Mouse (Mus musculus) midbrain, embryonic 14.5 days (tissue): ENCODE measurements at regions not wholly inside any gene's neighbourhood (a gene's known extent, or its start where the extent isn't known, plus 50 kb on each side); places are given as distances from the start of the nearest gene placed in this dataset.

Source experiments
- ATAC-seq: fragments of 200-750 bp; cut with Nextera tagmentation; 2 replicates; pipeline ENCODE4 v1.8.0; 2017; ENCODE audit warnings: moderate number of reproducible peaks, moderate library complexity; ENCODE audit not compliant: low FRiP score, low TSS enrichment
- DNase-seq: peaks from one replicate; pipeline ENCODE4 v3.0.0-alpha.2; 2015
- H3K27ac ChIP-seq: fragments of 300-500 bp; sonication (generic); replicated peaks from 2 replicates; pipeline ENCODE4 v1.5.1; 2014; ENCODE audit warnings: mild to moderate bottlenecking, low read depth, low read length, moderate library complexity
- H3K27me3 ChIP-seq: fragments of 300-500 bp; sonication (generic); 2 replicates; pipeline ENCODE4 v1.6.1; 2014; ENCODE audit warnings: low read length, control low read depth, mixed read lengths; ENCODE audit not compliant: control insufficient read depth, insufficient read depth
- H3K36me3 ChIP-seq: fragments of 300-500 bp; sonication (generic); 2 replicates; pipeline ENCODE4 v1.6.1; 2014; ENCODE audit warnings: low read length, control low read depth; ENCODE audit not compliant: control insufficient read depth, insufficient read depth
- H3K4me1 ChIP-seq: fragments of 300-500 bp; sonication (generic); 2 replicates; pipeline ENCODE4 v1.6.1; 2014; ENCODE audit warnings: mild to moderate bottlenecking, antibody characterized with exemption, low read length, control low read depth; ENCODE audit not compliant: control insufficient read depth, insufficient read depth
- H3K4me2 ChIP-seq: fragments of 300-500 bp; sonication (generic); 2 replicates; pipeline ENCODE4 v1.6.1; 2014; ENCODE audit warnings: mild to moderate bottlenecking, low read length, moderate library complexity
- H3K4me3 ChIP-seq: fragments of 300-500 bp; sonication (generic); replicated peaks from 2 replicates; pipeline ENCODE4 v1.5.1; 2014; ENCODE audit warnings: low read depth, low read length
- H3K9ac ChIP-seq: fragments of 300-500 bp; sonication (generic); replicated peaks from 2 replicates; pipeline ENCODE4 v1.6.1; 2014; ENCODE audit warnings: mild to moderate bottlenecking, low read length, moderate library complexity
- H3K9me3 ChIP-seq: fragments of 300-500 bp; sonication (generic); 2 replicates; pipeline ENCODE4 v1.6.1; 2016; ENCODE audit warnings: low read length, control low read depth, mixed read lengths; ENCODE audit not compliant: control insufficient read depth
- WGBS: fragments of 180-500 bp; shearing (Covaris S2); extraction: QIAGEN DNeasy Blood & Tissue Kit; methylation state at CpG from one replicate; pipeline ENCODE4 v1.1.7; 2014; 5-methylcytosine and 5-hydroxymethylcytosine counted together

- H3K4me2 ChIP-seq = peak overlapping the region; percentile 28
- H3K4me1 ChIP-seq = peaks cover 19% of the 10 kb centered on the region
- no peaks in the 10 kb centered on the region for H3K36me3 ChIP-seq
- no peaks in the 10 kb centered on the region for H3K9me3 ChIP-seq
- peak overlapping the region; percentile 66 for H3K27ac ChIP-seq
- H3K9ac ChIP-seq = no peak overlapping the region; the same call in 1 of the 2 replicates
- peak; percentile 89 for ATAC-seq
- no peak overlapping the region for H3K4me3 ChIP-seq
- no peaks in the 10 kb centered on the region for H3K27me3 ChIP-seq
- DNase-seq = peak; percentile 63
- 10% methylated on average over 8 of the region's 8 CpGs for WGBS
These were observed 241.6 kb upstream of the Atp5g3 start for GRCm38 (mm10) chr2:74152534-74153246.

DNA sequence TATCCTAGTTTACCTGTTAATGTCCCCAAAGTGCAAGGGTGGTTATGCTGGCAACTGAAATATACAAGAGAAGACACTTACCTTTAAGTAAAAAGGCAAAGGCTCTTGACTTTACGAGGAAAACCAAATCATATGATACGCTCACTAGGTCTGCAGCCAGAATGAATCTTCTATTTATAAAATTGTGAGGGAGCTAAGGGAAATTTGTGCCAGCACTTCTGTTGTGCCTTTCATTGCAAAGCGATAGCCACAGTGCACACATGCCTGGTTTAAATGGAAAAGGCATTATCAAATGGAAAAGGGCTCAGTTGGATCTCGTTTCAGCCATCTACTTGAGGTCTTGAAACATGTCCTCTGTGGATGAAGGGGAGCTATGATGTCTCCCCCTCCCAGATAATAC lies 236.1 kb upstream of the Atp5g3 start:
- ATAC-seq (no peak), DNase-seq (no peak)
- Histone ChIP-seq H3K27ac (no peak overlapping the region), H3K9me3 (no peaks in the 10 kb centered on the region), H3K27me3 (no peaks in the 10 kb centered on the region), H3K4me1 (peaks cover 5% of the 10 kb centered on the region), H3K9ac (no peak overlapping the region), H3K36me3 (no peaks in the 10 kb centered on the region), H3K4me2 (no peak overlapping the region), H3K4me3 (no peak overlapping the region)
- 81% methylated on average over 4 of the region's 4 CpGs for WGBS

DNA sequence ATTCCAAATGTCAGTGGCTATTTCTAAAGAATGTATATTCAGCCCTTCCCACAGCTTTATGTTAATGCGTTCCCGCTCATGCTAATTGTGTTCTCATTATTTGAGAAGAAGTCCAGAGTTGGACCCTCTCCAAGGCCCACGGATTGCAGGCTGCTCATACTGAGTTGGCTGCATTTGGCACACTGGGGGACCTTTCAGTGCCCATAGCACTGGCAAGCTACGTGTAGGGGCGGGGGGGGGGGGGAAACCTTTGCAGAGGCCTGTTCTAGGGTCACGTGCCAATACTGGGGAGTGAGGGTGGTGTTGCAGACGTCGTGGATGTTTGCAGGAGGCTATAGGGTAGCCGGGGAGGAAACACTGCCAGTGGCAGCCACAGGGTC lies 225.5 kb upstream of the Atp5g3 start:
- Histone ChIP-seq H3K9ac (no peak overlapping the region), H3K27ac (no peak overlapping the region), H3K9me3 (no peaks in the 10 kb centered on the region), H3K4me2 (no peak overlapping the region), H3K36me3 (no peaks in the 10 kb centered on the region), H3K4me1 (peaks cover 30% of the 10 kb centered on the region), H3K4me3 (no peak overlapping the region), H3K27me3 (no peaks in the 10 kb centered on the region)
- peak; percentile 79 for DNase-seq
- 15% methylated on average over 9 of the region's 9 CpGs for WGBS
- peak; percentile 66 for ATAC-seq

GRCm38 (mm10) chr2:74135963-74136623 lies 225.0 kb upstream of the Atp5g3 start:
- 40% methylated on average over 15 of the region's 15 CpGs for WGBS
- Histone ChIP-seq H3K4me1 (peaks cover 35% of the 10 kb centered on the region), H3K27me3 (no peaks in the 10 kb centered on the region), H3K27ac (peak overlapping the region; percentile 46), H3K9me3 (no peaks in the 10 kb centered on the region), H3K4me3 (no peak overlapping the region), H3K4me2 (no peak overlapping the region), H3K36me3 (no peaks in the 10 kb centered on the region), H3K9ac (no peak overlapping the region)
- ATAC-seq (peak; percentile 40; the same call in 1 of the 2 replicates), DNase-seq (no peak)

- peak; percentile 81 for DNase-seq
- H3K4me2 ChIP-seq = peak overlapping the region; percentile 57
- ATAC-seq = peak; percentile 83
- 0 out of 2 replicates have a peak overlapping the region, but pooled peaks have one; percentile 15 for H3K4me3 ChIP-seq
- no peaks in the 10 kb centered on the region for H3K27me3 ChIP-seq
- peak overlapping the region; percentile 83 for H3K27ac ChIP-seq
- peaks cover 42% of the 10 kb centered on the region for H3K4me1 ChIP-seq
- no peak overlapping the region; the same call in 1 of the 2 replicates for H3K9ac ChIP-seq
- H3K36me3 ChIP-seq = no peaks in the 10 kb centered on the region
- 2% methylated on average over 8 of the region's 8 CpGs for WGBS
- no peaks in the 10 kb centered on the region for H3K9me3 ChIP-seq
These were observed 219.0 kb upstream of the Atp5g3 start for GRCm38 (mm10) chr2:74130141-74130588.

- peak; percentile 79 for DNase-seq
- Histone ChIP-seq H3K27ac (peak overlapping the region; percentile 83), H3K9ac (peak overlapping the region; percentile 43), H3K36me3 (no peaks in the 10 kb centered on the region), H3K4me1 (peaks cover 32% of the 10 kb centered on the region), H3K4me2 (peak overlapping the region; percentile 57), H3K27me3 (no peaks in the 10 kb centered on the region), H3K4me3 (peak overlapping the region; percentile 23), H3K9me3 (no peaks in the 10 kb centered on the region)
- peak; percentile 83 for ATAC-seq
- under 1% methylated on average over 14 of the region's 14 CpGs for WGBS
These were observed 217.8 kb upstream of the Atp5g3 start for GRCm38 (mm10) chr2:74128782-74129538.

- DNase-seq = no peak
- Histone ChIP-seq H3K36me3 (no peaks in the 10 kb centered on the region), H3K9ac (no peak overlapping the region), H3K27me3 (no peaks in the 10 kb centered on the region), H3K4me1 (peaks cover 35% of the 10 kb centered on the region), H3K27ac (no peak overlapping the region), H3K9me3 (no peaks in the 10 kb centered on the region), H3K4me3 (no peak overlapping the region), H3K4me2 (no peak overlapping the region)
- WGBS = 90% methylated on average over 4 of the region's 4 CpGs
- no peak for ATAC-seq
These were observed 216.0 kb upstream of the Atp5g3 start for GRCm38 (mm10) chr2:74127136-74127535.

DNA sequence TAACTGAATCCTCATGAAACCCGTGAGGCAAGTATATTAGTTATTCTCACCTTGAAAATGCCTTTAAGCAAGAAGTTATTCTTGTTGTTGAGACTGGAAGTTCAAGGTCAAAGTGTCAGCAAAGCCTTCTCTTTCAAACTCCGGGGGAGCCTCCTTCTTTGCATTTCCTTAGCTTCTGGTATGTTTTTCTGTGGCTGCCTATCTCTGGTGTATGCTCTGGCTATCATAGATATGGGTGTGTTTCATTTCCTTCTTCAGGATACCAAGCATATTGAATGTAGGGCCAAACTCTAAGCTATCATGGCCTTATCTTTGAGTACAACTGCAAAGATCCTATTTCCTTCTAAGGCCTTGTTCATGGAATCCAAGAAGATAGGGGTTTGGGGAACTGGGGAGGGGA lies 213.1 kb upstream of the Atp5g3 start:
- no peaks in the 10 kb centered on the region for H3K9me3 ChIP-seq
- no peak overlapping the region for H3K4me3 ChIP-seq
- DNase-seq (no peak), ATAC-seq (no peak)
- no peaks in the 10 kb centered on the region for H3K36me3 ChIP-seq
- no peaks in the 10 kb centered on the region for H3K27me3 ChIP-seq
- no peak overlapping the region for H3K4me2 ChIP-seq
- H3K9ac ChIP-seq = no peak overlapping the region
- H3K4me1 ChIP-seq = peaks cover 23% of the 10 kb centered on the region
- no peak overlapping the region for H3K27ac ChIP-seq
- WGBS = 60% methylated on average over 2 of the region's 2 CpGs
